Mouse (Mus musculus) adrenal gland, adult 8-10 months (tissue): ENCODE results near the gene Hoxa9. TPM values are rescaled to one million over a fixed set of nuclear protein-coding genes. Genes with fewer than 3 reads are reported as not detected.
A peak's percentile ranks its signal among the peaks of the same experiment; 100 is the strongest.

Experiments
- DNase-seq: peaks from one replicate; pipeline ENCODE4 v3.0.0; 2022
- total RNA-seq, 4 experiments: library from RNA; stranded (reverse); gene quantifications; 2 replicates each; pipeline ENCODE4 v1.2.4; 2022

The Hoxa9 gene
- total RNA-seq, 4 experiments from 2014 or later = 0.27 to 0.56 (median 0.55) TPM; not detected in 1

- no peak for DNase-seq
Measured at GRCm38 (mm10) chr6:52260654-52261575, 30.0 kb upstream of the Hoxa9 start, which contains the start of gene Hoxa13. Gene Hoxa13 (minus strand): TSS chr6:52260880.

GRCm38 (mm10) chr6:52259811-52260261 is 28.9 kb upstream of the Hoxa9 start:
- DNase-seq = no peak

GRCm38 (mm10) chr6:52259081-52259790 is 28.3 kb upstream of the Hoxa9 start:
- no peak for DNase-seq

GRCm38 (mm10) chr6:52256956-52257355 is 26.1 kb upstream of the Hoxa9 start:
- DNase-seq = peak; percentile 51

GRCm38 (mm10) chr6:52253511-52254500 is 22.9 kb upstream of the Hoxa9 start:
- DNase-seq = no peak

- DNase-seq = no peak
Measured at GRCm38 (mm10) chr6:52252775-52253376, 22.0 kb upstream of the Hoxa9 start.

GRCm38 (mm10) chr6:52252016-52252774 is 21.3 kb upstream of the Hoxa9 start:
- no peak for DNase-seq

GRCm38 (mm10) chr6:52251177-52251879 is 20.4 kb upstream of the Hoxa9 start:
- DNase-seq = no peak

GRCm38 (mm10) chr6:52249826-52250225 is 18.9 kb upstream of the Hoxa9 start:
- DNase-seq = no peak

GRCm38 (mm10) chr6:52249415-52249738 is 18.5 kb upstream of the Hoxa9 start:
- DNase-seq = no peak

GRCm38 (mm10) chr6:52248638-52249414 is 17.9 kb upstream of the Hoxa9 start:
- DNase-seq = no peak

GRCm38 (mm10) chr6:52247766-52248637 is 17.1 kb upstream of the Hoxa9 start:
- DNase-seq = no peak

GRCm38 (mm10) chr6:52246916-52247315 is 16.0 kb upstream of the Hoxa9 start:
- no peak for DNase-seq

- DNase-seq = no peak
Measured at GRCm38 (mm10) chr6:52246403-52246803, 15.5 kb upstream of the Hoxa9 start.

GRCm38 (mm10) chr6:52245757-52246142 is 14.9 kb upstream of the Hoxa9 start, which contains the start of gene Hoxa11:
Gene Hoxa11 (minus strand): TSS chr6:52245810.
- no peak for DNase-seq

- DNase-seq = no peak
Measured at GRCm38 (mm10) chr6:52245040-52245756, 14.3 kb upstream of the Hoxa9 start.

- DNase-seq = no peak
Measured at GRCm38 (mm10) chr6:52244471-52245039, 13.7 kb upstream of the Hoxa9 start.
